Mouse (Mus musculus): ENCODE data around the gene Olfr183. TPM values are rescaled to one million over a fixed set of nuclear protein-coding genes. Genes with fewer than 3 reads are reported as not detected.

Gene Olfr183
- polyA plus RNA-seq (2014; fragmentation: Nextera tagmentation; extraction: Ambion mirVana): not detected in 2 replicates

- Histone ChIP-seq H3K27me3 (ENCODE audit: control insufficient read depth, insufficient read depth, low read length) (no peaks in the 10 kb centered on the region), H3K4me1 (ENCODE audit: control insufficient read depth, insufficient read depth, low read length) (no peaks in the 10 kb centered on the region), H3K4me3 (ENCODE audit: low read depth, low read length) (no peak within 1 kb of the TSS), H3K9ac (replicated peaks; ENCODE audit: low read depth, low read length) (no peak within 1 kb of the TSS), H3K4me2 (replicated peaks; ENCODE audit: low read depth, low read length) (no peak within 1 kb of the TSS), H3K36me3 (ENCODE audit: control insufficient read depth, insufficient read depth, low read length) (no peaks in the 10 kb centered on the region), H3K9me3 (ENCODE audit: control insufficient read depth, low read depth, low read length) (no peaks in the 10 kb centered on the region), H3K27ac (ENCODE audit: low read length) (no peak within 1 kb of the TSS)
- no peak for ATAC-seq (ENCODE audit: insufficient number of reproducible peaks, insufficient read depth, low FRiP score, low read depth)
- 82% methylated on average over 2 of the region's 2 CpGs for WGBS
Measured at GRCm38 (mm10) chr16:58995057-58995456, at the start of gene Olfr183. Gene Olfr183, plus strand, starts transcription at chr16:58995357.

GRCm38 (mm10) chr16:59007146-59007545 lies 12.0 kb downstream of the Olfr183 start:
- no peak overlapping the region for H3K27ac ChIP-seq (ENCODE audit: low read length)
- H3K9me3 ChIP-seq (ENCODE audit: control insufficient read depth, low read depth, low read length): no peaks in the 10 kb centered on the region
- ATAC-seq (ENCODE audit: insufficient number of reproducible peaks, insufficient read depth, low FRiP score, low read depth): no peak
- no peak overlapping the region for H3K4me3 ChIP-seq (ENCODE audit: low read depth, low read length)
- H3K27me3 ChIP-seq (ENCODE audit: control insufficient read depth, insufficient read depth, low read length): no peaks in the 10 kb centered on the region
- no peak overlapping the region for H3K4me2 ChIP-seq (replicated peaks; ENCODE audit: low read depth, low read length)
- H3K4me1 ChIP-seq (ENCODE audit: control insufficient read depth, insufficient read depth, low read length): no peaks in the 10 kb centered on the region
- no peak overlapping the region for H3K9ac ChIP-seq (replicated peaks; ENCODE audit: low read depth, low read length)
- H3K36me3 ChIP-seq (ENCODE audit: control insufficient read depth, insufficient read depth, low read length): no peaks in the 10 kb centered on the region

GRCm38 (mm10) chr16:59013357-59014018 lies 18.3 kb downstream of the Olfr183 start:
- Histone ChIP-seq H3K27me3 (ENCODE audit: control insufficient read depth, insufficient read depth, low read length) (no peaks in the 10 kb centered on the region), H3K9ac (replicated peaks; ENCODE audit: low read depth, low read length) (no peak overlapping the region), H3K4me3 (ENCODE audit: low read depth, low read length) (no peak overlapping the region), H3K36me3 (ENCODE audit: control insufficient read depth, insufficient read depth, low read length) (no peaks in the 10 kb centered on the region), H3K9me3 (ENCODE audit: control insufficient read depth, low read depth, low read length) (no peaks in the 10 kb centered on the region), H3K4me1 (ENCODE audit: control insufficient read depth, insufficient read depth, low read length) (no peaks in the 10 kb centered on the region), H3K4me2 (replicated peaks; ENCODE audit: low read depth, low read length) (no peak overlapping the region), H3K27ac (ENCODE audit: low read length) (no peak overlapping the region)
- 60% methylated on average over 2 of the region's 2 CpGs for WGBS
- no peak for ATAC-seq (ENCODE audit: insufficient number of reproducible peaks, insufficient read depth, low FRiP score, low read depth)

GRCm38 (mm10) chr16:59030191-59030590 lies 35.0 kb downstream of the Olfr183 start, which contains the start of gene Olfr186:
Gene Olfr186, minus strand, starts transcription at chr16:59030291.
- WGBS: 88% methylated on average over 4 of the region's 4 CpGs
- no peaks in the 10 kb centered on the region for H3K9me3 ChIP-seq (ENCODE audit: control insufficient read depth, low read depth, low read length)
- no peak within 1 kb of the TSS for H3K27ac ChIP-seq (ENCODE audit: low read length)
- no peaks in the 10 kb centered on the region for H3K4me1 ChIP-seq (ENCODE audit: control insufficient read depth, insufficient read depth, low read length)
- no peak for ATAC-seq (ENCODE audit: insufficient number of reproducible peaks, insufficient read depth, low FRiP score, low read depth)
- H3K36me3 ChIP-seq (ENCODE audit: control insufficient read depth, insufficient read depth, low read length): no peaks in the 10 kb centered on the region
- no peak within 1 kb of the TSS for H3K9ac ChIP-seq (replicated peaks; ENCODE audit: low read depth, low read length)
- H3K4me2 ChIP-seq (replicated peaks; ENCODE audit: low read depth, low read length): no peak within 1 kb of the TSS
- H3K27me3 ChIP-seq (ENCODE audit: control insufficient read depth, insufficient read depth, low read length): no peaks in the 10 kb centered on the region
- no peak within 1 kb of the TSS for H3K4me3 ChIP-seq (ENCODE audit: low read depth, low read length)

GRCm38 (mm10) chr16:59039710-59040109 lies 44.6 kb downstream of the Olfr183 start, which contains the start of gene Olfr187:
Gene Olfr187, minus strand, starts transcription at chr16:59039767.
- peak within 1 kb of the TSS; percentile 8; the same call in 1 of the 2 replicates for H3K4me2 ChIP-seq (replicated peaks; ENCODE audit: low read depth, low read length)
- H3K4me3 ChIP-seq (ENCODE audit: low read depth, low read length): no peak within 1 kb of the TSS
- 0 out of 2 replicates have a peak within 1 kb of the TSS, but pooled peaks have one; percentile 39 for H3K27ac ChIP-seq (ENCODE audit: low read length)

GRCm38 (mm10) chr16:59045835-59046234 lies 50.7 kb downstream of the Olfr183 start:
- no peak overlapping the region for H3K4me3 ChIP-seq (ENCODE audit: low read depth, low read length)
- no peak overlapping the region for H3K27ac ChIP-seq (ENCODE audit: low read length)
- WGBS: 78% methylated on average over 3 of the region's 3 CpGs
- no peaks in the 10 kb centered on the region for H3K4me1 ChIP-seq (ENCODE audit: control insufficient read depth, insufficient read depth, low read length)
- H3K27me3 ChIP-seq (ENCODE audit: control insufficient read depth, insufficient read depth, low read length): no peaks in the 10 kb centered on the region
- H3K9ac ChIP-seq (replicated peaks; ENCODE audit: low read depth, low read length): no peak overlapping the region
- no peaks in the 10 kb centered on the region for H3K36me3 ChIP-seq (ENCODE audit: control insufficient read depth, insufficient read depth, low read length)
- H3K9me3 ChIP-seq (ENCODE audit: control insufficient read depth, low read depth, low read length): no peaks in the 10 kb centered on the region
- no peak overlapping the region for H3K4me2 ChIP-seq (replicated peaks; ENCODE audit: low read depth, low read length)
- no peak for ATAC-seq (ENCODE audit: insufficient number of reproducible peaks, insufficient read depth, low FRiP score, low read depth)

More at GRCm38 (mm10) chr16:59039710-59040109, 44.6 kb downstream of the Olfr183 start, which contains the start of gene Olfr187:
- no peak within 1 kb of the TSS for H3K9ac ChIP-seq (replicated peaks; ENCODE audit: low read depth, low read length)
- no peaks in the 10 kb centered on the region for H3K36me3 ChIP-seq (ENCODE audit: control insufficient read depth, insufficient read depth, low read length)
- H3K4me1 ChIP-seq (ENCODE audit: control insufficient read depth, insufficient read depth, low read length): no peaks in the 10 kb centered on the region
- no peaks in the 10 kb centered on the region for H3K9me3 ChIP-seq (ENCODE audit: control insufficient read depth, low read depth, low read length)
- peak; percentile 69; the same call in 1 of the 2 replicates for ATAC-seq (ENCODE audit: insufficient number of reproducible peaks, insufficient read depth, low FRiP score, low read depth)
- no peaks in the 10 kb centered on the region for H3K27me3 ChIP-seq (ENCODE audit: control insufficient read depth, insufficient read depth, low read length)
- 45% methylated on average over 7 of the region's 7 CpGs for WGBS

GRCm38 (mm10) chr16:59047579-59047978 lies 52.4 kb downstream of the Olfr183 start:
- 69% methylated on average over 4 of the region's 4 CpGs for WGBS
- no peaks in the 10 kb centered on the region for H3K36me3 ChIP-seq (ENCODE audit: control insufficient read depth, insufficient read depth, low read length)
- no peak for ATAC-seq (ENCODE audit: insufficient number of reproducible peaks, insufficient read depth, low FRiP score, low read depth)

GRCm38 (mm10) chr16:59048860-59049259 lies 53.7 kb downstream of the Olfr183 start:
- no peak for ATAC-seq (ENCODE audit: insufficient number of reproducible peaks, insufficient read depth, low FRiP score, low read depth)
- no peaks in the 10 kb centered on the region for H3K4me1 ChIP-seq (ENCODE audit: control insufficient read depth, insufficient read depth, low read length)
- no peaks in the 10 kb centered on the region for H3K36me3 ChIP-seq (ENCODE audit: control insufficient read depth, insufficient read depth, low read length)
- H3K27me3 ChIP-seq (ENCODE audit: control insufficient read depth, insufficient read depth, low read length): no peaks in the 10 kb centered on the region
- no peak overlapping the region for H3K27ac ChIP-seq (ENCODE audit: low read length)
- H3K4me2 ChIP-seq (replicated peaks; ENCODE audit: low read depth, low read length): no peak overlapping the region
- 72% methylated on average over 1 of the region's 1 CpGs for WGBS
- no peaks in the 10 kb centered on the region for H3K9me3 ChIP-seq (ENCODE audit: control insufficient read depth, low read depth, low read length)
- H3K4me3 ChIP-seq (ENCODE audit: low read depth, low read length): no peak overlapping the region
- H3K9ac ChIP-seq (replicated peaks; ENCODE audit: low read depth, low read length): no peak overlapping the region

More at GRCm38 (mm10) chr16:59047579-59047978, 52.4 kb downstream of the Olfr183 start:
- no peak overlapping the region for H3K4me3 ChIP-seq (ENCODE audit: low read depth, low read length)
- no peaks in the 10 kb centered on the region for H3K9me3 ChIP-seq (ENCODE audit: control insufficient read depth, low read depth, low read length)
- no peaks in the 10 kb centered on the region for H3K27me3 ChIP-seq (ENCODE audit: control insufficient read depth, insufficient read depth, low read length)
- no peak overlapping the region for H3K4me2 ChIP-seq (replicated peaks; ENCODE audit: low read depth, low read length)
- H3K27ac ChIP-seq (ENCODE audit: low read length): no peak overlapping the region
- no peaks in the 10 kb centered on the region for H3K4me1 ChIP-seq (ENCODE audit: control insufficient read depth, insufficient read depth, low read length)
- H3K9ac ChIP-seq (replicated peaks; ENCODE audit: low read depth, low read length): no peak overlapping the region

Measured in stomach, embryonic 14.5 days (tissue).